Mouse (Mus musculus) E14TG2a.4 (cell line): Measurements from ENCODE around the gene Ppm1j.
"Not testable (repeated sequence)": the region's sequence is repeated elsewhere in the genome, so short reads cannot be mapped to it uniquely, and the experiment has no call there.

Experiments
- H3K27me3 ChIP-seq: 2 replicates; pipeline ENCODE4 v1.6.1; 2014; ENCODE audit warnings: low read length, control low read depth; ENCODE audit not compliant: insufficient read depth
- H3K36me3 ChIP-seq: 2 replicates; pipeline ENCODE4 v1.6.1; 2014; ENCODE audit warnings: low read length, control low read depth; ENCODE audit not compliant: insufficient read depth
- H3K4me1 ChIP-seq: replicated peaks from 2 replicates; pipeline ENCODE4 v1.6.1; 2014; ENCODE audit warnings: low read depth, low read length, control low read depth
- H3K4me3 ChIP-seq: replicated peaks from 2 replicates; pipeline ENCODE4 v1.5.1; 2014; ENCODE audit warnings: mild to moderate bottlenecking, low read length
- H3K9me3 ChIP-seq: 2 replicates; pipeline ENCODE4 v1.6.1; 2014; ENCODE audit warnings: low read length, control low read depth
- CTCF ChIP-seq: conservative IDR thresholded peaks from 2 replicates; pipeline ENCODE4 v1.5.1; 2014; ENCODE audit warnings: low read length
- NANOG ChIP-seq: IDR thresholded peaks from 2 replicates; pipeline ENCODE4 v1.6.1; 2014; ENCODE audit warnings: borderline replicate concordance, low read length, mixed read lengths
- POU5F1 ChIP-seq: IDR thresholded peaks from 2 replicates; pipeline ENCODE4 v1.6.1; 2014; ENCODE audit warnings: low read length, borderline replicate concordance

Ppm1j gene

GRCm38 (mm10) chr3:104780561-104781420 is at the start of gene Ppm1j:
Gene Ppm1j, plus strand, starts transcription at chr3:104781056.
- TF ChIP-seq NANOG (no peak), CTCF (no peak), POU5F1 (no peak)

GRCm38 (mm10) chr3:104732907-104733306 is 47.9 kb upstream of the Ppm1j start:
- Histone ChIP-seq H3K9me3 (no peaks in the 10 kb centered on the region), H3K36me3 (no peaks in the 10 kb centered on the region), H3K4me3 (no peak overlapping the region), H3K27me3 (no peaks in the 10 kb centered on the region), H3K4me1 (peaks cover 4% of the 10 kb centered on the region; the same call in 1 of the 2 replicates)
- TF ChIP-seq NANOG (no peak), CTCF (no peak), POU5F1 (no peak)

More at GRCm38 (mm10) chr3:104780561-104781420, at the start of gene Ppm1j:
- peaks cover 26% of the 10 kb centered on the region for H3K36me3 ChIP-seq
- H3K9me3 ChIP-seq, result no peaks in the 10 kb centered on the region
- H3K27me3 ChIP-seq, result peaks cover 31% of the 10 kb centered on the region
- H3K4me3 ChIP-seq, result peak within 1 kb of the TSS; percentile 95
- H3K4me1 ChIP-seq, result peaks cover 88% of the 10 kb centered on the region

GRCm38 (mm10) chr3:104734654-104735053 is 46.2 kb upstream of the Ppm1j start:
- H3K36me3 ChIP-seq, result no peaks in the 10 kb centered on the region
- H3K27me3 ChIP-seq, result no peaks in the 10 kb centered on the region; the same call in 1 of the 2 replicates
- H3K9me3 ChIP-seq, result no peaks in the 10 kb centered on the region
- H3K4me3 ChIP-seq, result no peak overlapping the region
- TF ChIP-seq CTCF (no peak), NANOG (no peak), POU5F1 (no peak)
- H3K4me1 ChIP-seq, result peaks cover 4% of the 10 kb centered on the region; the same call in 1 of the 2 replicates

GRCm38 (mm10) chr3:104741954-104742353 is 38.9 kb upstream of the Ppm1j start:
- Histone ChIP-seq H3K4me1 (0 out of 2 replicates have a peak, but pooled peaks cover under 1% of the 10 kb centered on the region), H3K27me3 (peaks cover 5% of the 10 kb centered on the region; the same call in 1 of the 2 replicates), H3K9me3 (no peaks in the 10 kb centered on the region), H3K36me3 (no peaks in the 10 kb centered on the region), H3K4me3 (no peak overlapping the region)
- TF ChIP-seq NANOG (no peak), POU5F1 (no peak), CTCF (no peak)

GRCm38 (mm10) chr3:104743161-104743560 is 37.7 kb upstream of the Ppm1j start:
- no peaks in the 10 kb centered on the region for H3K36me3 ChIP-seq
- H3K27me3 ChIP-seq, result peaks cover 5% of the 10 kb centered on the region; the same call in 1 of the 2 replicates
- TF ChIP-seq POU5F1 (no peak), NANOG (no peak), CTCF (no peak)
- H3K4me3 ChIP-seq, result no peak overlapping the region
- no peaks in the 10 kb centered on the region for H3K4me1 ChIP-seq
- no peaks in the 10 kb centered on the region for H3K9me3 ChIP-seq

GRCm38 (mm10) chr3:104743864-104744263 is 37.0 kb upstream of the Ppm1j start:
- peaks cover 5% of the 10 kb centered on the region; the same call in 1 of the 2 replicates for H3K27me3 ChIP-seq
- no peak for TF ChIP-seq NANOG
- TF ChIP-seq CTCF, result no peak
- no peaks in the 10 kb centered on the region for H3K4me1 ChIP-seq
- no peaks in the 10 kb centered on the region for H3K36me3 ChIP-seq
- no peaks in the 10 kb centered on the region for H3K9me3 ChIP-seq
- H3K4me3 ChIP-seq, result no peak overlapping the region

GRCm38 (mm10) chr3:104752845-104753244 is 28.0 kb upstream of the Ppm1j start:
- H3K4me1 ChIP-seq, H3K4me3 ChIP-seq, H3K9me3 ChIP-seq, H3K36me3 ChIP-seq: not testable (repeated sequence)
- peaks cover 28% of the 10 kb centered on the region for H3K27me3 ChIP-seq

- H3K36me3 ChIP-seq, result no peaks in the 10 kb centered on the region
Observed at GRCm38 (mm10) chr3:104758406-104758805, 22.4 kb upstream of the Ppm1j start.

More at GRCm38 (mm10) chr3:104758406-104758805, 22.4 kb upstream of the Ppm1j start:
- Histone ChIP-seq H3K9me3 (no peaks in the 10 kb centered on the region), H3K4me1 (peaks cover 25% of the 10 kb centered on the region), H3K27me3 (peaks cover 45% of the 10 kb centered on the region), H3K4me3 (peak overlapping the region; percentile 20; the same call in 1 of the 2 replicates)
- TF ChIP-seq POU5F1 (no peak), CTCF (peak; percentile 54)
